Mouse (Mus musculus): ENCODE data around the gene Igfbp5. TPM values are rescaled to one million over a fixed set of nuclear protein-coding genes. Genes with fewer than 3 reads are reported as not detected.

The Igfbp5 gene
- total RNA-seq (2021) = 10 to 100 TPM; 69.7 to 72.5 TPM

GRCm38 (mm10) chr1:72874287-72875211 is at the start of gene Igfbp5:
TSS of gene Igfbp5 (minus strand) at chr1:72874884.
- peak in 1 of 2 experiments; percentile 71 for DNase-seq (ENCODE audit: extremely low spot score in 1 of 2, low spot score in 1 of 2)

- no peak for DNase-seq (ENCODE audit: extremely low spot score in 1 of 2, low spot score in 1 of 2)
Measured at GRCm38 (mm10) chr1:72914815-72915214, 40.1 kb upstream of the Igfbp5 start.

- no peak for DNase-seq (ENCODE audit: extremely low spot score in 1 of 2, low spot score in 1 of 2)
Measured at GRCm38 (mm10) chr1:72913073-72913472, 38.4 kb upstream of the Igfbp5 start.

GRCm38 (mm10) chr1:72895821-72896220 is 21.1 kb upstream of the Igfbp5 start:
- DNase-seq (ENCODE audit: extremely low spot score in 1 of 2, low spot score in 1 of 2) = no peak

- no peak for DNase-seq (ENCODE audit: extremely low spot score in 1 of 2, low spot score in 1 of 2)
Measured at GRCm38 (mm10) chr1:72887910-72888309, 13.2 kb upstream of the Igfbp5 start.

GRCm38 (mm10) chr1:72885819-72886169 is 11.1 kb upstream of the Igfbp5 start:
- no peak for DNase-seq (ENCODE audit: extremely low spot score in 1 of 2, low spot score in 1 of 2)

- no peak for DNase-seq (ENCODE audit: extremely low spot score in 1 of 2, low spot score in 1 of 2)
Measured at GRCm38 (mm10) chr1:72885111-72885818, 10.6 kb upstream of the Igfbp5 start.

GRCm38 (mm10) chr1:72879319-72879634 is 4.6 kb upstream of the Igfbp5 start:
- DNase-seq (ENCODE audit: extremely low spot score in 1 of 2, low spot score in 1 of 2) = no peak

GRCm38 (mm10) chr1:72878473-72879318 is 4.0 kb upstream of the Igfbp5 start:
- DNase-seq (ENCODE audit: extremely low spot score in 1 of 2, low spot score in 1 of 2) = no peak

- DNase-seq (ENCODE audit: extremely low spot score in 1 of 2, low spot score in 1 of 2) = peak in 1 of 2 experiments; percentile 44
Measured at GRCm38 (mm10) chr1:72877892-72878291, 3.2 kb upstream of the Igfbp5 start.

GRCm38 (mm10) chr1:72876111-72876510 is 1.4 kb upstream of the Igfbp5 start:
- DNase-seq (ENCODE audit: extremely low spot score in 1 of 2, low spot score in 1 of 2) = no peak

- no peak for DNase-seq (ENCODE audit: extremely low spot score in 1 of 2, low spot score in 1 of 2)
Measured at GRCm38 (mm10) chr1:72875708-72876107, 1.0 kb upstream of the Igfbp5 start.

GRCm38 (mm10) chr1:72873511-72874286 is 985 bp downstream of the Igfbp5 start:
- peak; percentile 60 to 71 for DNase-seq (ENCODE audit: extremely low spot score in 1 of 2, low spot score in 1 of 2)

GRCm38 (mm10) chr1:72873078-72873477 is 1.6 kb downstream of the Igfbp5 start:
- DNase-seq (ENCODE audit: extremely low spot score in 1 of 2, low spot score in 1 of 2) = no peak

- DNase-seq (ENCODE audit: extremely low spot score in 1 of 2, low spot score in 1 of 2) = peak in 1 of 2 experiments; percentile 63
Measured at GRCm38 (mm10) chr1:72872521-72872920, 2.2 kb downstream of the Igfbp5 start.

- DNase-seq (ENCODE audit: extremely low spot score in 1 of 2, low spot score in 1 of 2) = peak in 1 of 2 experiments; percentile 40
Measured at GRCm38 (mm10) chr1:72871697-72872411, 2.8 kb downstream of the Igfbp5 start.

- DNase-seq (ENCODE audit: extremely low spot score in 1 of 2, low spot score in 1 of 2) = no peak
Measured at GRCm38 (mm10) chr1:72871337-72871696, 3.4 kb downstream of the Igfbp5 start.

- DNase-seq (ENCODE audit: extremely low spot score in 1 of 2, low spot score in 1 of 2) = peak; percentile 77 to 85
Measured at GRCm38 (mm10) chr1:72870615-72871336, 3.9 kb downstream of the Igfbp5 start.
